Mouse (Mus musculus) naive thymus-derived CD4-positive, alpha-beta T cell, adult 2 months (primary cell): Measurements from ENCODE around the gene Ifitm2.

Experiments used
- DNase-seq: peaks from one replicate; pipeline ENCODE4 v3.0.0-alpha.2; 2011; ENCODE audit warnings: low read depth

The Ifitm2 gene

GRCm38 (mm10) chr7:140943356-140943755, 12.4 kb downstream of the Ifitm2 start:
- no peak for DNase-seq

DNA sequence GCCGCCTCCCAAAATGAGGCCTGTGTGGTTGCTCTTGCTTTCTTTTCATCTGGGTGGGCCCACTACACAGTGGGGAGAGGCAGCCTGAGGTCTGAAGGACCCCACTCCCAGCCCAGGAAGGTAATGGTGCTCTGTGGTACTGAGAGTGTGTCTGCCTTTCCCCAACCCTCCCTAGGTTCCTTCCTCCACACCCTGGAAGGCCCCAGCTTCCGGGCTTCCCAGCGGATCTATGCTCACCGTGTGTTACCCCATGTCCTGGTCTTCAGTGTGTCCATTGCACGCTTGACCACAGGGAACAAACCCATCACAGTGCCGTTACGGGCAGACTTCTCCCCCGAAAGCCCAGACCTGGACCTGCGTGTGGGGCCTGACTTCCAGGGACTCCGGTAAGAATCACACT, 13.0 kb downstream of the Ifitm2 start:
- DNase-seq, result no peak

DNA sequence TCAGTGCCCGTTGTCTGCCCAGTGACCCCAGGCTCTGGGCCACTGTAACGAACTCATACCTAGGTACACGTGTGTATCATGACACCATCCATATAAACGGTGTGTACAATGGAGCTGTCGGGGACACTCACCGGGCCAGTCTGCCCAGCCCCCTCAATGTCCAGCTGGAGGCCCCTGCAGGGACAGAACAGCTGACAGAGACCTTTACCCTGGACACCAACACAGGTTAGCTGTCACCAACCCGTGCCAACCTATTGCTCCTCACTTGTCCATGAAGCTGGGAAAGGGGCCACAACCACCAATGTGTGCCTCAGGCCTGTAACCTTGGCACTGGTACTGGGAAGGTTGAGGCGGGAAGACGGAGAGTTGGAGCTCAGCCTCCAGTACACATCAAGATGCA, 13.4 kb downstream of the Ifitm2 start:
- no peak for DNase-seq

DNA sequence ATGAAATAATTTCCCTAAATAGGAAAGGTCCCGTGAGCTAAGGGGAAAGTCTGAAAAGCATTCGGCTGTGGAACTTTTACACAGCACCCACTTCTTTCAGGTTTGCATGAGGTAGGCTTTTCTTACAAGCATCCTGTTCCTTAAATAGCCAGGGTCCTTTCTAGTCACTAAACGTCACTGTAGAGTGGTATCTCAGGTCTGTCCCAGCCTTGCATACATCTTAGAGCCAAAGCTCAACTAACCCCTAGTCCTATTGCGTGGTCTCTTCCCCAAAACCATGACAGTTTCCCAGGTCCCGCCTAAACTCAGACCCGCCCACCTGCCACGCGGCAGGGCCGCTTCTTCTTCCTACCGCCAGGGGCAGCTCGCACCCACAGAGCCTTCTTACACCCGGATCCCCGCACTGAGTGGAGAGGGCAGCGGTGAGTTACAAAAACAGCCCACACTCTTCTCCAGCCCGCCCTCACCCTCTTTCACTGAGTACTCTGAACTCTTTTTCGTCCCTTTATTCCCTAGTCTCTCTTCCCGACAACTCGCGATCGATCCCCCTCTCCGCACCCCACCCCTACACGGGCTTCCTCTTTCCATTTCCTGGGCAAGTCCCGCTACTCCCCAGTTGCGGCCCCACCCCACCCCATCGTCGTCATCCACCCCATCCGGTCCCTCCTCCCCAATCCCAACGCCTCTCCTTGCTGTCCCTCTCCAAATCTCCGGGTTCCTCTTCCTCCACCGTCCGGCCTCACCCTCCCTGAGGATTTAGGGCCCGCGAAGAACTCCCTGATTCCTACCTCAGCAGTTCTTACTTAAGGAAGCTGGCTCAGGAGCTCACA, 14.3 kb downstream of the Ifitm2 start, which contains the start of gene Pgghg:
Pgghg (plus strand) TSS at position 170 of the 830 bp plus-strand sequence.
- peak; percentile 90 for DNase-seq

- no peak for DNase-seq
Measured at GRCm38 (mm10) chr7:140939669-140940171, 16.1 kb downstream of the Ifitm2 start.

DNA sequence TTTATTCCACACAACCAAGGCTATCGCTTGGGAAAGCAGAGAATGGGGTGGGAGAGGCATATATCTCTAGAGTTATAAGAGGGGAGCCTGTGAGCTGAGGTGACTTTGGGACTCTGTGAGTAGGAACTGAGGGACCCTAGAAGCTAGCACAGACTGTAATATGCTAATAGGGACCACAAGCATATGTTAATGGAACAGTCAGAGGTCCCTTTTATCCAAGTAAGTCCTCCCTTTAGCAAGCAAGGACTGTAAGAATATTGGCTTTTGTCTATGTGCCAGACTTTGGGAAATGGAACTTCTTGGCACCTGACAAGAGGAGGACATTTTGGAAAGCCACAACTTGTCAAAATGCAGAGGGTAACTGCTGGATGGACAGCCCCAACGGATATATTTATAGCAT, 16.9 kb downstream of the Ifitm2 start:
- no peak for DNase-seq

DNA sequence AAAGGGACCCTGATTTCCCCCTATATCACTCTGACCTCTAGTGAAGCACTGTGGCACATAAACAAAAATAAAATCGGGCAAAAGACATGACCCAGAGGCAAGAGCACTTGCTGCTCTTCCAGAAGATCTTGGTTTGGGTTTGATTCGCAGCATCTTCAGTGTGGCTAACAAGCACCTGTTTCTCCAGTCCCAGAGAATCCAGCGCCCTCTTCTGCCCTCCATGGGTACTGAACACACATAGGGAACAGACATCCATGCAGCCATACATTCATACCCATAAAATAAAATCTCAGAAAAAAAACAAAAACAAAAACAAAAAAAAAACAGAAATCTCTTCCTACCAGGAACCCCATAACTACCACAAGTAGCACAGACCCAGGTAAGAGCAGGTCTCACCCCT, 17.4 kb downstream of the Ifitm2 start:
- DNase-seq, result peak; percentile 25

- no peak for DNase-seq
Measured at GRCm38 (mm10) chr7:140927181-140927580, 28.6 kb downstream of the Ifitm2 start.

GRCm38 (mm10) chr7:140923070-140923775, 32.6 kb downstream of the Ifitm2 start:
- DNase-seq, result peak; percentile 41

DNA sequence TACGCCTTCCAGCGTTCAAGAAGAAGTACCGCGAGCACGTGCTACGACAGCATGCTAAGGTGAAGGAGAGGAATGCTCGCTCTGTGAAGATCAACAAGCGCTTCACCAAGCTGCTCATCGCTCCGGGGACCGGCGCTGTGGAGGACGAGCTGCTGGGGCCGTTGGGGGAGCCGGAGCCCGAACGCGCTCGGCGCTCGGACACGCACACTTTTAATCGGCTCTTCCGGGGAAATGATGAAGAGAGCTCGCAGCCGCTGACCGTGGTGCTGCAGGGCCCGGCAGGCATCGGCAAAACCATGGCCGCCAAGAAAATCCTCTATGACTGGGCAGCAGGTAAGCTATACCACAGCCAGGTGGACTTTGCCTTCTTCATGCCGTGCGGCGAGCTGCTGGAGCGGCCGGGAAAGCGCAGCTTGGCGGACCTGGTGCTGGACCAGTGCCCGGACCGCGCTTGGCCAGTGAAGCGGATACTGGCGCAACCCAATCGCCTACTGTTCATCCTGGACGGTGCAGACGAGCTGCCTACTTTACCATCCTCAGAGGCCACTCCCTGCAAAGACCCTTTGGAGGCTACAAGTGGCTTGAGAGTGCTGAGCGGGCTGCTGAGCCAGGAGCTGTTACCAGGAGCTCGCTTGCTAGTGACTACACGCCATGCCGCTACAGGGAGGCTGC, 33.3 kb downstream of the Ifitm2 start:
- peak; percentile 37 for DNase-seq

DNA sequence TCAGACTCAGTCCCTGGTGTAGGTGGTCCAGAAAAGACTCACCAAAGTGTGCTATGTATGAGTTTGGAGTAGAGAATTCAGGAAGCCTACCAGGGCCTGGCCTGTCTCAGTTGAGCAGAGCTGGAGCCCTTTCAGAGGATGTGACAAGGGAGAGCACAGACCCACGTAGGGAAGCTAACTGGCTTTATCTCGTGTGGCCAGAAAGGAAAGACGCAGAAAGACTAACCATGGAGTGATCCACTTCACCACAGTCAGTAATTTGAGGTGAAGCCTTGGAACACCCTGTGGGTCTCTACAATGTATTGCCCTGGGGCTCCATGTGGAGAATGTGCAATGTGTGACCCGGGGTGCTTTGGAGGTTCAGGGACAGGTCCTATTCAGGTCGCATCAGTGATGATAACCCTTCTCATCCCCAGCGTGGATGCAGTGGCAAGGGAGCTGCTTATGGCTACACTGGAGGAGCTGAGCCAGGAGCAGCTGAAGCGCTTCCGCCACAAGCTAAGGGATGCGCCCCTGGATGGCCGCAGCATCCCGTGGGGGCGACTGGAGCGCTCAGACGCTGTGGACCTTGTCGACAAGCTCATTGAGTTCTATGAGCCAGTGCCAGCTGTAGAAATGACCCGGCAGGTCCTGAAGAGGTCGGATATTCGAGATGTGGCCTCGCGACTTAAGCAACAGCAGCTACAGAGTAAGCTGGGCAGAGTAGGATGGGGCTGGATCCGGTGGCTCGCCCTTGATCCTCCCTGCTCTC, 34.4 kb downstream of the Ifitm2 start:
- DNase-seq, result no peak

DNA sequence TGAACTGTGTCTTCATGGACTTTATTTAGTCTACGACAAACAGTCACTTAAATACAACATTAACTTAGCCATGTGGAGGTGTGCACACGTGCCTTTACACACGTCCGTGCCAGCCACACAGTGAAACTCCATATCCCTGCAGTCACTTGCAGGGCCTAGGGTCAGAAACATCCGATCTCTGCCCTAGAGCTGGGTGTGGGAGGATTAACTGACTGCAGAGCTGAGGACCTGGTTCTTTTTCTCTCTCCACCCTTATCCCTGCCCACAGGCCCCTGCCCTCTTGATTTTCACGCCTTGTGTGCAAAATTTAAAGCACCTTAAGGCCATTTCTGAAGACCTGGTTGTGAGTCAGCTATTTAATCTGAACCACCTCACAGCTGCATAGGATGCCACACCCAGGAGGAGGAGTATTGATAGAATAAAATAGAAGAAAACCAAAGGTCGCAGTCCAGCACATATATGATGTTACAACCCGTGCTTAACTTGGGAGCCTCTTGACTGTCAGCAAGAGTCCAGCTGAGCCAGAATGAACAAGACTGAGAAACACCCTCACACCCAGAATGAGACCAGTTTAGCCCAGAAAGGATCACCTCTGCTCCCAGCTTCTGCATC, 35.3 kb downstream of the Ifitm2 start, which contains the start of gene Nlrp6:
Nlrp6 (plus strand) TSS at position 485 of the 612 bp plus-strand sequence.
- DNase-seq, result no peak

- DNase-seq, result no peak
Measured at GRCm38 (mm10) chr7:140919911-140920310, 35.9 kb downstream of the Ifitm2 start.

- DNase-seq, result no peak
Measured at GRCm38 (mm10) chr7:140914031-140914690, 41.6 kb downstream of the Ifitm2 start.

DNA sequence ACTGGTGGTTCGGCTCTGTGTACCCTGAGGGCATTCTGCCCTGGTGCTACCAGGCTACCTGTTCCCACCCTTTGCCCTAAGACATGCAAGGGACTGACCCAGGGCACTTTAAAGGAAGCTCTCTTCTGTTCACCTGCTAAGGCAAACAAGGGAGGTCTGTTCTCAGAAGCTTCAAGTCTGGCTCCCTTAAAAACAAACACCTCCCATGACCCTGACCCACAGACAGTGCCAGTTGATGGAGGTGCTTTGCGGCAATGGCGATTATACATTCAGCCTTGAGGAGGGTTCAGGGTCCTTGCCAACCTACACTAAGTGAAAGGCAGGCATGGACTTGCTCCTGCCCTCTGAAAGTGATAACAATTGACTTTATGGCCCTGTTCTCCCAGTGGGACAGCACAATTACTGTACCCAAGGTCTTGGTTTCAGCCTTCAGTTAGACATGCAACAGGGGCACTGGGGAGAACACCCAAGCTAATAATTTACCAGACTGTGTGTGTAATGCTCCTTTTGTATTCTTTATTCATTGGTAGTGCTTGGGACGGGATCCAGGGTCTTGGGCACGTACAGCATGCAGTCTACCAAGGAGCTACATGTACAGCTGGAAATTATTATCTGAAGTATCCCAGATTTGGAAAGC, 42.8 kb downstream of the Ifitm2 start:
- DNase-seq, result no peak

DNA sequence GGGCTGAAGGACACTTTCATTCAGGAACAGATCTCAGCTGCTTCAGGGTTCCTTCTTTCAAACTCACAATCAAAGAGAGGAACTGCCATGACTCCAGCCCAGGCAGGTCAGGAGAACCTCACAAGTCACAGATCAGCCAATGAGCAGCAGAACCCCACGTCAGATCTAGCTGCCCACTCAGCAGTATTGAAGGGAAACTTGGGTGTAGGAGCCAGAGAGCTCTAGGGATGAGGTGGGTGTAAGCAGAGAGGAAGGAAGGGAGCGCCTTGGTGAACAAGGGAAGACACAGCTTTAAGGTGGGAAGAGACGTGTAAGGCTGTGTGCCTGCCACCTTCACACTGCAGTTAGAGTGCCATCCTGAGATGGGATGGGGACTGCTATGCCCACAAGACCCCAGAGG, 43.5 kb downstream of the Ifitm2 start:
- DNase-seq, result no peak

GRCm38 (mm10) chr7:140908634-140909107, 47.1 kb downstream of the Ifitm2 start:
- DNase-seq, result peak; percentile 82

DNA sequence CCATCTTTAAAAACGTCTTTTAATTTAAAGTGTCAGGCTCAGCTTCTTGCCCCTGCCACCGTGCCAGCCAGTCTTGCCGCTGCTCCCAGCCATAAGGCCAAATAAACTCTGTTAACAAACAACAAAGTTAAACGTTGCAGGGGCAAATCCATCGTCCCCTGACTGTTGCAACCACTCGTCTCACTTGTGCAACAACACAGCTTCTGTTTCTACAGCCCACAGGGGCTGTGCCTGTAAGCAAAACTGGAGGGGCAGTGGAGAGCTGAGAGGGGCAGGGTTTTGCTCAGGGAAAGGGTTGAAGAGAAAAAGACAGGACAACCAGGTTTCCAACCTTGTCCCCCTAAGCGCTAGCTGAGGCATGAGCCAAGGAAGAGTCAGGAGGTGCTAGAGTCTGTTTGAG, 47.6 kb downstream of the Ifitm2 start:
- no peak for DNase-seq

DNA sequence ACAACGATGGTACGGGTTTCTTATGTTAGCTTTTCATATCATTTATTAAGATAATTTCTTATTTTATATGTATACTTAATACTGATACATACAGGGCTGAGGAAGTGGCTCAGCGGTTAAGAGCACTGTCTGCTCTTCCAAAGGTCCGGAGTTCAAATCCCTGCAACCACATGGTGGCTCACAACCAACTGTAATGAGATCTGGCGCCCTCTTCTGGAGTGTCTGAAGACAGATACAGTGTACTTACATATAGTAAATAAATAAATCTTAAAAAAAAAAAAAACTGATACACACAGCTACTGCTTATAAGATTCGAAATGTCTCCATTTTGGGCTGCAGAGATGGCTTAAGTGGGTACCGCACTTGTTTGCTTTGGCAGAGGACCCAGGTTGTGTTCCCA, 48.1 kb downstream of the Ifitm2 start:
- no peak for DNase-seq

- DNase-seq, result no peak
Measured at GRCm38 (mm10) chr7:140907131-140907530, 48.7 kb downstream of the Ifitm2 start.
